Mouse (Mus musculus): ENCODE measurements around the gene Hmg20b. TPM values are rescaled to one million over a fixed set of nuclear protein-coding genes. Genes with fewer than 3 reads are reported as not detected.

Gene Hmg20b
- polyA plus RNA-seq, 1 experiment from 2014 or later, result 27.1 TPM

DNA sequence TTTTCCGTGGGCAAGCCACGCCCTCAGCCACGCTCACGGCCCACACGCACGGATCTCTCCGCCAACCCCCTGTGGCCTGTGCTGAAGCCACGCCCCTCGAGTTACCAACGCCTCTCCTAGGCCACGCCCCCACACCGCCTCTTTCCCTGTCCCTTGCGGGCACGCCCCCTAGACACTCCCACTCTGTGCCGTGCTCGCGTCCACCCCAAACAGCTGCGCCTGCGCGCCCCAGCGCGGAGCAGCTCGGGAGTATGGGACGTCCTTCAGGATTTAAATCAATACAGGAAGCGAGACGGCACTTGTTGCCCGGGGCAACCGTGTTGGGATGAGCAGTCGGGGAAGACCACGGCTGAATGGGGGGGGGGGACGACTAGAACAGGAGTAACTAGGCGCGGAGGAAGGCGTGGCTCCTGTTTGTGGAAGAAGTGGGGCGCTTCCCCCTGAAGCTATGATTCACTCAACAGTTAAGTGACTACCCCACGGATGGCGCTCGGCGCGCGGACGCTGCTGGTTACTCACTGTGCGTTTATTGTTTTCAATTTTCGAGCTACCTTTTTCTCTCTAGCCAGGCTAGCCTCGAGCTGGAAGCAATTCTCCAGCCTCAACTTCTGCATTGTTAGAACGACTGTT, 28.4 kb upstream of the Hmg20b start:
- DNase-seq (peak; percentile 100), ATAC-seq (ENCODE audit: low read depth) (peak; percentile 85)
- Histone ChIP-seq H3K9ac (peak overlapping the region; percentile 87), H3K4me3 (replicated peaks) (peak overlapping the region; percentile 89), H3K27ac (peak overlapping the region; percentile 99), H3K9me3 (replicated peaks) (no peaks in the 10 kb centered on the region), H3K4me2 (peak overlapping the region; percentile 82), H3K4me1 (replicated peaks) (peaks cover 85% of the 10 kb centered on the region), H3K27me3 (no peaks in the 10 kb centered on the region), H3K36me3 (peaks cover 27% of the 10 kb centered on the region)
- under 1% methylated on average over 46 of the region's 46 CpGs for WGBS (ENCODE audit: insufficient replicate concordance)

DNA sequence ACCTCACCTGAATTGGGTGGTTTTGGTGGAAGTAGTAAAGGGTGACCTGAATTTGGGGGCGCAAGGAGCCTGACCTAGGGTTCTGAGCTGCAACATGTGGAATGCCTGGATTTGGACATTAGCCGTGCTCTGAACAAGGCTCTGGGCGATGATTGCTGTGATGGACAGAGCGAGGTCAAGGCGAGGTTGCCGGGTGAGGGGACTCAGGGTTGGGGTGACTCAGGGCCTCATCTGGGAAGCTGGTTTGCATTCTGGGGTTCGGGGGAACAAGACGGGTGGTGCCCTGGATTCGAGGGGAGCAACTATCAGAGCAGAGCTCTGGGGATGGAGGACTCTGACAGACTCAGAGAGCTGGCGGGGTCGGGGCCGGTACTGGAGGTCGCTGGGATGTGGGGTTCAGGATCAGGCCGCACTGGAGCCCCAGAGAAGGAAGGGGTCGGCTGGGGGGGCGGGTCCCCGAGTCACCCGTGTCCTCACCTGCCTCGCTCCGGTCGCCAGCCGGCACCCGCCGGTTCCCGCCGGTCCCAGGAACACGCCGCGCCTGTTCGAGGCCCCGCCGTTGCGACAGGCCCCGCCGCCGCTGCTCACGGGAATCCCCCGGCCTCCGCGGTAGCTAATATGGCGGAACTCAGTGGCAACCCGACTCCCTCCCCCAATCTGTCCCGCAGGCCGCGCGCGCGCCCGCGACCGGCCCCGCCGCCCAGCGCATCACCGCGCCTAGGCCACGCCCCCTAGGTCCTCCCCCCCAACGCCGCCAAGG, 27.7 kb upstream of the Hmg20b start, which contains the start of gene Fzr1:
TSS of gene Fzr1 (minus strand) at position 724 of the 760 bp plus-strand sequence.
- no peak for ATAC-seq (ENCODE audit: low read depth)

DNA sequence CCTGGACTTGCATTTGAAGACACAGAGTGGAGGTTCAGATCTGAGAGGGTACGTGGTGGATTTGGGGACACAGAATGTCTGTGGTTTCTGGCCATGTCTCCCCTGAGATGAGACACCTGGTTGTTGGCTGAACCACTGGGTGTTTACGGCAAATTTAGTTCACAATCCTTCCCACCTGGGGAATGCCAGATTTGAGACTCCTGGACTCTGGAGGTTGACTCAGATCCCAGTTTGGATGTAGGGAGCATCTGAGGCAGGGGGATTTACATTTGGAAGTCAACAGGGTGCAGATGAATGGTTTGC, 27.0 kb upstream of the Hmg20b start:
- DNase-seq (no peak), ATAC-seq (ENCODE audit: low read depth) (no peak)
- WGBS (ENCODE audit: insufficient replicate concordance), result 41% methylated on average over 2 of the region's 2 CpGs
- Histone ChIP-seq H3K9ac (peak overlapping the region; percentile 99), H3K4me2 (peak overlapping the region; percentile 89), H3K27ac (peak overlapping the region; percentile 95), H3K4me1 (replicated peaks) (peaks cover 85% of the 10 kb centered on the region), H3K4me3 (replicated peaks) (peak overlapping the region; percentile 89), H3K36me3 (peaks cover 40% of the 10 kb centered on the region), H3K9me3 (replicated peaks) (no peaks in the 10 kb centered on the region), H3K27me3 (no peaks in the 10 kb centered on the region)

More for the DNA sequence above, 27.7 kb upstream of the Hmg20b start, which contains the start of gene Fzr1:
- H3K9ac ChIP-seq, result peak within 1 kb of the TSS; percentile 99
- 1% methylated on average over 46 of the region's 59 CpGs for WGBS (ENCODE audit: insufficient replicate concordance)
- no peak for DNase-seq
- peak within 1 kb of the TSS; percentile 89 for H3K4me2 ChIP-seq
- peaks cover 85% of the 10 kb centered on the region for H3K4me1 ChIP-seq (replicated peaks)
- peak within 1 kb of the TSS; percentile 89 for H3K4me3 ChIP-seq (replicated peaks)
- peak within 1 kb of the TSS; percentile 99 for H3K27ac ChIP-seq
- no peaks in the 10 kb centered on the region for H3K9me3 ChIP-seq (replicated peaks)
- H3K27me3 ChIP-seq, result no peaks in the 10 kb centered on the region
- H3K36me3 ChIP-seq, result peaks cover 34% of the 10 kb centered on the region

DNA sequence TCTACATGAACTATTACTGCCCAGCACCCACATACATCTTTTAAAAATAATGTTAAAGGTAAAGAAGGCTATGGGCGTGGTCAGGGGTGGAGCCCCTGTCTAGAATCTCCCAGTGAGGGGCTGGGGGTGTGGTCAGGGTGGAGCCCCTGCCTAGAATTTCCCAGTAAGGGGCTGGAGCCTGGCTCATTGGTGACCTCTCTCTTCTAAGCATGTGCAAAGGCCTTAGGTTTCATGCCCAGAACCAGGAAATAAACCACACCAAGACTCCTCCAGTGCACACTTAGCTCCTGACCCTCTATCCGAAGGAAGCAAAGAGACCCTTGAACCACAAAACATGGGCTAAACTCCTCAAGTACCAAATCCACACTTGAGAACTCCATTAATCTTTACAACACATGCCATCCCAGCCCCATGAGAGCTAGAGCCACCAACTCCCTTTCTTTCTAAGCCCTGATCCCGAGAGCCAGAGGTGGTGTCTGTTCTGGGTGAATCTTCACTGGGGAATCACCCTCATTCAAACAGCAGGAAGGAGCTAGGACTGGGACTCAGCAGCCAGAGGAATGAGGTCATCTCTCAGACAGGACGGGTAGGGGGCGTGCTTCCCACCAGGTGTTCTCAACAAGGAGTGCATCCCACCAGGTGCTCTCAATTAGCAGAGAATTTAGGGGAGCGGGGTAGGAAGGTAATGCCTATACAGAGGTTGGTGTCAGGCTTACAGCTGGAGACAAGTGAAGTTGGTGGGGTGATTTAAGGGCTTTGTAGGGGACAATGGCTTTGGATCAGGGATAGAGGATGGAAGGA, 26.5 kb upstream of the Hmg20b start:
- Histone ChIP-seq H3K9me3 (replicated peaks) (no peaks in the 10 kb centered on the region), H3K36me3 (peaks cover 46% of the 10 kb centered on the region), H3K4me3 (replicated peaks) (peak overlapping the region; percentile 89), H3K9ac (peak overlapping the region; percentile 99), H3K4me2 (peak overlapping the region; percentile 89), H3K27ac (peak overlapping the region; percentile 95), H3K27me3 (no peaks in the 10 kb centered on the region), H3K4me1 (replicated peaks) (peaks cover 83% of the 10 kb centered on the region)
- ATAC-seq (ENCODE audit: low read depth) (peak; percentile 37), DNase-seq (peak; percentile 75)
- 19% methylated on average over 6 of the region's 6 CpGs for WGBS (ENCODE audit: insufficient replicate concordance)

DNA sequence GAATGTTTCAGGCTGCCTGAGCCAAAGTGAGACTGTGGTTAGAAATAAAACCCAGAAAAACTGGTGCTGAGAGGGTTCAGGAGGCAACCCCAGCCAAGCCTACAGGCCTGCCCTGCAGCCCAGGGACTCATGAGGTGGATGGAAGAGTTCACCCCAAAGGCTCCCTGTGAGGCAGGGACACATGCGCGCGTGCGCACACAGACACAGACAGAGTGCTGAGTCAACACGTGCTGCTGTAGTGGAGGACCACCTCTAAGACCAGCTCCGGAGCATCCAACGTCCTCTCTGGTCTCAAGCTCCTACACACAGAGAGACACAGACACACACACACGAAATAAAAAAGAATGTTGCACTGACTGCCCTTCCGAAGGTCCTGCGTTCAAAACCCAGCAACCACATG, 25.0 kb upstream of the Hmg20b start:
- Histone ChIP-seq H3K9me3 (replicated peaks) (no peaks in the 10 kb centered on the region), H3K36me3 (peaks cover 60% of the 10 kb centered on the region), H3K4me1 (replicated peaks) (peaks cover 68% of the 10 kb centered on the region), H3K4me3 (replicated peaks) (peak overlapping the region; percentile 89), H3K9ac (peak overlapping the region; percentile 44), H3K27ac (peak overlapping the region; percentile 61), H3K4me2 (peak overlapping the region; percentile 89), H3K27me3 (no peaks in the 10 kb centered on the region)
- DNase-seq (no peak), ATAC-seq (ENCODE audit: low read depth) (no peak)
- 92% methylated on average over 10 of the region's 10 CpGs for WGBS (ENCODE audit: insufficient replicate concordance)

DNA sequence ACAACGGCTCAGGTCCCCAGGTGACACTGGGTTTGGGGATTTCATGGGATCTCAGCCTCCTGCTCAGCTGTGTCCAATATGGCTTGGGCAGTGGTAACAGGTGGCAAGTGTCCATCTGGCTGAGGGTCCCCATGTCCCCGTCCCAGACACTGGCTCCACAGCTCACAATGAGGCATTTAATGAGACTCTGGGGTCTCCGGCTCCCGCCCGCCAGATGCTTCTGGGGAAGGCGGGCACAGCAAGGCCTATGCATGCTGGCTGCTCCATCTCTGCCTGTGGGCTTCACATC, 16.9 kb upstream of the Hmg20b start:
- H3K4me1 ChIP-seq (replicated peaks), result peaks cover 64% of the 10 kb centered on the region
- WGBS (ENCODE audit: insufficient replicate concordance), result 88% methylated on average over 6 of the region's 6 CpGs
- H3K36me3 ChIP-seq, result peaks cover 82% of the 10 kb centered on the region
- no peak overlapping the region for H3K4me2 ChIP-seq
- DNase-seq (no peak), ATAC-seq (ENCODE audit: low read depth) (no peak)
- H3K27me3 ChIP-seq, result no peaks in the 10 kb centered on the region
- no peak overlapping the region for H3K4me3 ChIP-seq (replicated peaks)
- H3K9me3 ChIP-seq (replicated peaks), result no peaks in the 10 kb centered on the region
- H3K27ac ChIP-seq, result peak overlapping the region; percentile 98
- 0 out of 2 replicates have a peak overlapping the region, but pooled peaks have one; percentile 26 for H3K9ac ChIP-seq

DNA sequence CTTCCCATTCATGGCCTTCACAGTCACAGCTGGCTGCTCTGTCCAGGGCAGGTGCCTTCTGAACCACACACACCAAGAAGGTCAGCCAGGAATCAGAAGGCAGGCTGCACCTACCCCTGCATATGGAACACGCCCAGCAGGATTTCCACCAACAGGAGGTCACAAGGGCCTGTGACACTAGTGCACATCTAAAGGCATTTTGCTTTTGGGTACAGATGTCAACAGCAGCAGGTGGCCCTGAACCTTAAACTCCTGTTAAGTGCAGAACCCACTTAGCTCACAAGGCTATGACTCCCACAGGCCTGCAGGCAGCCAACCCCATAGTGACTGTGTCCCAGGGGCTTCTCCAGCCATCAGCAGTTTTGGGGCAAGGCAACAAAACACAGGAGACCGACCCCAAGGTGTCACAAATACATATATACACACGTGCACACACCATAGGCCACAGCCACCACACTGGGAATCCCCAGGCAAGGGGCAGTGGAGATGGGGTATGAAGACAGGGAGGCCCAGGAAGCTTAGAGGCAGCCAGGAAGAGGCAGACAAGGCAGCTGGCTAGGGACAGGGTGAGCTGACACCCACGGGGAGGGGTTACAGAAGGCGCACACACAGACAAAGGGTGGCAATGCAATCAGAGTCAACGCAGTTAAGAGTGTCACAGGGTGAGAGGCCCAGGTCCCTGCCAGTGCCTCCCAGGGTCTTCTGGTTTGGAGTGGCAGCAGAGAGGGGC, 16.4 kb upstream of the Hmg20b start:
- no peak overlapping the region for H3K4me2 ChIP-seq
- H3K27me3 ChIP-seq, result no peaks in the 10 kb centered on the region
- peaks cover 82% of the 10 kb centered on the region for H3K36me3 ChIP-seq
- WGBS (ENCODE audit: insufficient replicate concordance), result 60% methylated on average over 6 of the region's 6 CpGs
- H3K4me3 ChIP-seq (replicated peaks), result no peak overlapping the region
- peak overlapping the region; percentile 98 for H3K27ac ChIP-seq
- H3K9me3 ChIP-seq (replicated peaks), result no peaks in the 10 kb centered on the region
- ATAC-seq (ENCODE audit: low read depth) (no peak), DNase-seq (no peak)
- peaks cover 67% of the 10 kb centered on the region for H3K4me1 ChIP-seq (replicated peaks)
- peak overlapping the region; percentile 26; the same call in 1 of the 2 replicates for H3K9ac ChIP-seq

DNA sequence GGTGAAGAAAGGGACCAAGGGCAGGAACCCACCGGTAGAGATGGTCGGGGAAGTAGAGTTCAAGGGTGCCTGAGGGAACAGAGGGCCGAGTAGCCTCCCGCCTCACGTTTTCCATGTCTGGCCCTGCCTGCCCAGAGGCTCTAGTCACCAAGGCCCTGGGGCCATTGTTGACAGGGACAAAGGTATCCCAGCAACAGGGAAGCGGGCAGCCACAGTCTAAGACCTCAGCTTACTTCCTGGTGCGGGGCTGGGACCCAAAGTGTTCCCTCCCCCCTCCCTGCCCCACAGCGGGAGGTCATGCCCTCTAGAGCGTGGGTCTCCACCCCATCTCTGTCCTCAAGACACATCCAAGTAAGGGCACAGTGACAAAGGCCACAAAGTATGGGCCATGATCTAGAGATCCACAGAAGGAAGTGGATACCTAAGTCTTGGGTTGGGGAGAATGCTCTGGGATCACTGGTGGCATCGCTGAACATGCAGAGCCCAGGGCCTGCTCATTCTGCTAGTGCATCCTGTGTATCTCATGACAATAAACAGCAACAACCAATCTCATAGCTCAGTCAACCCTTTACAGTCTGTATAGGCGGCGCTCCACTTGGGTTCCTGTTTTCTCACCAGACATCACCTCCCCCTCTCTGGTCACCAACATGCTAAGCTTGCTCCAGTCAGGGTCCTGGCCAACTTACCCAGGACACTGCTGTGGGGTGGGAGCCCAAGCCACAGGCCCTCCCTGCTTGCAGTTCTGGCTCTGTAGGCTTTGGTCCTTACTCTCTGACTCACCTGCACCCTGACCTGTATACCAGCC, 15.6 kb upstream of the Hmg20b start, which contains the start of gene 4930404N11Rik:
TSS of gene 4930404N11Rik (minus strand) at position 145 of the 805 bp plus-strand sequence.
- Histone ChIP-seq H3K4me1 (replicated peaks) (peaks cover 74% of the 10 kb centered on the region), H3K27ac (peak within 1 kb of the TSS; percentile 98), H3K4me3 (replicated peaks) (peak within 1 kb of the TSS; percentile 29; the same call in 1 of the 2 replicates)

DNA sequence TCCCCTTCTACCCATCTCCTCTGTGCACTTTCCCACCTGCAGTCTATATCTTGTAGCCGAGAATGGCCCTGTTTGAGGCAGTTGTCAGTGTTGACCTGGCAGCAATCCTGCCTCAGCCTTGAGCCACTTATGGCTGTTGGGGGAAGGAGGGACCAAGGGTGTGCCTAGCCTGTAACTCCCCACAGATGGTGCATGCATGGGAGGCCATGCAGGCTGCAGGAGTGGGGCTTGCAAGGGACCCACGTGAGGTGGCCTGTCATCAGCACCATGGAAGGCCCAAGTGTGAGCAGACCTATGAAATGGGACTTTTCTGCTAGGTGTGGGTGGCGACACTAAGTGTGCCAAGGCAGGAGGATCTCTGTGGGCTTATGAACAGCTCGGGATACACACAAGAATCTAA, 14.8 kb upstream of the Hmg20b start:
- no peak for DNase-seq
- Histone ChIP-seq H3K36me3 (peaks cover 82% of the 10 kb centered on the region), H3K27me3 (no peaks in the 10 kb centered on the region), H3K9ac (peak overlapping the region; percentile 99), H3K4me1 (replicated peaks) (peaks cover 82% of the 10 kb centered on the region), H3K4me2 (peak overlapping the region; percentile 95; the same call in 1 of the 2 replicates), H3K9me3 (replicated peaks) (no peaks in the 10 kb centered on the region), H3K4me3 (replicated peaks) (no peak overlapping the region), H3K27ac (peak overlapping the region; percentile 98)
- no peak for ATAC-seq (ENCODE audit: low read depth)
- 48% methylated on average over 4 of the region's 4 CpGs for WGBS (ENCODE audit: insufficient replicate concordance)

More for the DNA sequence above, 15.6 kb upstream of the Hmg20b start, which contains the start of gene 4930404N11Rik:
- Histone ChIP-seq H3K9me3 (replicated peaks) (no peaks in the 10 kb centered on the region), H3K36me3 (peaks cover 82% of the 10 kb centered on the region), H3K9ac (peak within 1 kb of the TSS; percentile 99), H3K27me3 (no peaks in the 10 kb centered on the region), H3K4me2 (peak within 1 kb of the TSS; percentile 95)
- 30% methylated on average over 12 of the region's 12 CpGs for WGBS (ENCODE audit: insufficient replicate concordance)
- ATAC-seq (ENCODE audit: low read depth) (no peak), DNase-seq (no peak)

DNA sequence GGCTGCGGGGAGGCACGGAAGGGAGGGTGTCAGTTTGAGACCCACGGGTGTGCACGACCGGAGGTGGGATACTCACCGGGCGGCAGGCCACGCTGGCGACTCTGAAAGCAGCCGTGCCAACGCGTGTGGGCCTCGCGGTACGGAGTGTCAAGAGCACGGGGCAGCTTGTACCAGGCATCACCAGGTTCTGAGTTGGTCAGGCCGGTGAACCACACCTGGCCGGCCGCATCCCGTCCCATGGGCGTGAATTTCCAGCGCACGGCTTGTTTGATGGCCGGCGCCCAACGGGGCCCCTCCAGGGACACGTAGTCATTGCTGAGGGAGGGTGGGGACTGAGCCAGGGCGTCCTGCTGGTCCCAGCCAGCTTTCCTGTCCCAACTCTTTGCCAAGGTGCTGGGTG, 14.4 kb upstream of the Hmg20b start:
- WGBS (ENCODE audit: insufficient replicate concordance), result 47% methylated on average over 28 of the region's 28 CpGs
- peak overlapping the region; percentile 95 for H3K4me2 ChIP-seq
- peaks cover 82% of the 10 kb centered on the region for H3K36me3 ChIP-seq
- no peak for DNase-seq
- peaks cover 87% of the 10 kb centered on the region for H3K4me1 ChIP-seq (replicated peaks)
- H3K27me3 ChIP-seq, result no peaks in the 10 kb centered on the region
- no peaks in the 10 kb centered on the region for H3K9me3 ChIP-seq (replicated peaks)
- peak overlapping the region; percentile 98 for H3K27ac ChIP-seq
- ATAC-seq (ENCODE audit: low read depth), result no peak
- peak overlapping the region; percentile 29; the same call in 1 of the 2 replicates for H3K4me3 ChIP-seq (replicated peaks)
- H3K9ac ChIP-seq, result peak overlapping the region; percentile 99
